In genomic region chr19:46670691-46671090, GRCm38 (mm10) we compare ENCODE assay signal across 7 mouse cellular contexts. TPM values are rescaled to one million over a fixed set of nuclear protein-coding genes. Genes with fewer than 3 reads are reported as not detected.
A peak's percentile ranks its signal among the peaks of the same experiment; 100 is the strongest.
DNase-seq lines count a peak whose midpoint lies in the region; ATAC-seq and TF ChIP-seq lines count a peak whose summit lies in the region.

No protein-coding gene starts in this region.

- no peaks in the 10 kb centered on the region for H3K36me3 ChIP-seq in heart, embryonic 12.5 days

- H3K4me2 ChIP-seq in heart, embryonic 12.5 days, result no peak overlapping the region

- ATAC-seq in Patski, result peak; percentile 51
- ATAC-seq in heart, embryonic 12.5 days (ENCODE audit: insufficient number of reproducible peaks, low FRiP score), result peak; percentile 76; the same call in 1 of the 2 replicates

- H3K9ac ChIP-seq in heart, embryonic 12.5 days, result no peak overlapping the region

- peak; percentile 96 for TF ChIP-seq CTCF in Patski (IDR thresholded peaks at IDR 0.05)

- POLR2A ChIA-PET in Patski (lab: Charles Lee), result no interaction called here

- H3K4me3 ChIP-seq in heart, embryonic 12.5 days, result no peak overlapping the region

- peak; percentile 26 for DNase-seq in CD4-positive helper T cell, adult 2 months (ENCODE audit: low read depth, low spot score)
- no peak for DNase-seq in Patski (ENCODE audit: low read depth, low spot score)
- peak; percentile 78 for DNase-seq in embryo, embryonic 10.5 days (ENCODE audit: low spot score)
- DNase-seq in kidney, postnatal 10 days, result peak; percentile 81
- DNase-seq in lung, postnatal 25 days (ENCODE audit: low spot score), result peak; percentile 32
- peak; percentile 58 for DNase-seq in retina, postnatal 7 days (ENCODE audit: low read depth, low spot score)

- peaks cover 66% of the 10 kb centered on the region for H3K27me3 ChIP-seq in Patski
- peaks cover 10% of the 10 kb centered on the region; the same call in 1 of the 2 replicates for H3K27me3 ChIP-seq in heart, embryonic 12.5 days (replicated peaks)

- H3K4me1 ChIP-seq in heart, embryonic 12.5 days (replicated peaks), result peaks cover 27% of the 10 kb centered on the region

- in situ Hi-C loops in Patski (cut with MboI; ENCODE audit: low pct_unique_long_range_greater_than_20kb), result loop anchor here (5.0 kb wide), 1 partner anchor 322 kb away; no protein-coding TSS in a partner anchor

- H3K9me3 ChIP-seq in heart, embryonic 12.5 days (replicated peaks), result no peaks in the 10 kb centered on the region

- WGBS in heart, embryonic 12.5 days, result 10% methylated on average over 13 of the region's 13 CpGs

- H3K27ac ChIP-seq in heart, embryonic 12.5 days (ENCODE audit: poor library complexity, severe bottlenecking), result no peak overlapping the region

- CTCF ChIA-PET in Patski (lab: Charles Lee), result interaction anchor here (0.8 to 2.3 kb wide), 10 partner anchors 9 to 293 kb away, joined by 3 to 9 read pairs (median 4); no protein-coding TSS in a partner anchor

RNA-seq across cellular contexts. Expression of gene Cyp17a1, which starts 2.3 kb away (rescaled TPM):
- polyA plus RNA-seq in Patski (2021), result not detected
- 0.86 and 1.3 TPM in 2 replicates for polyA plus RNA-seq in heart, embryonic 12.5 days (2016; fragmentation: Nextera tagmentation; extraction: Ambion mirVana)

RNA-seq across cellular contexts. Expression of gene Borcs7, which starts 19.0 kb away (rescaled TPM):
- 8.3 TPM for polyA plus RNA-seq in Patski (2021)
- 16.3 and 17.0 TPM in 2 replicates for polyA plus RNA-seq in heart, embryonic 12.5 days (2016; fragmentation: Nextera tagmentation; extraction: Ambion mirVana)

RNA-seq across cellular contexts. Expression of gene As3mt, which starts 36.6 kb away (rescaled TPM):
- 0.13 TPM for polyA plus RNA-seq in Patski (2021)
- polyA plus RNA-seq in heart, embryonic 12.5 days (2016; fragmentation: Nextera tagmentation; extraction: Ambion mirVana), result 50.3 and 51.3 TPM in 2 replicates

Comparison
In these comparisons a context has a peak if more than half of its experiments do, and no peak if none do; other contexts are left out.
1. RNA of gene As3mt, which starts 36.6 kb away (polyA plus RNA-seq): 50.3 to 51.3 TPM in heart, embryonic 12.5 days; 0.13 TPM in Patski (single experiment); every median in the first group is over 10 times any median in the second.